8 mouse cellular contexts compared by ENCODE assay signal in genomic region chr5:115327610-115328548, GRCm38 (mm10). TPM values are rescaled to one million over a fixed set of nuclear protein-coding genes. Genes with fewer than 3 reads are reported as not detected.
DNase-seq lines count a peak whose midpoint lies in the region; ATAC-seq and TF ChIP-seq lines count a peak whose summit lies in the region.

No protein-coding gene starts in this region.

- H3K9me3 ChIP-seq in heart, embryonic 14.5 days (ENCODE audit: control insufficient read depth, low read length), result no peaks in the 10 kb centered on the region
- H3K9me3 ChIP-seq in limb, embryonic 10.5 days (replicated peaks), result no peaks in the 10 kb centered on the region
- no peaks in the 10 kb centered on the region for H3K9me3 ChIP-seq in midbrain, embryonic 13.5 days

- no peaks in the 10 kb centered on the region for H3K27me3 ChIP-seq in heart, embryonic 14.5 days (ENCODE audit: control insufficient read depth, insufficient read depth, low read length)
- H3K27me3 ChIP-seq in limb, embryonic 10.5 days (ENCODE audit: low read depth, poor library complexity, severe bottlenecking), result no peaks in the 10 kb centered on the region
- H3K27me3 ChIP-seq in midbrain, embryonic 13.5 days, result no peaks in the 10 kb centered on the region
- no peaks in the 10 kb centered on the region for H3K27me3 ChIP-seq in testis, adult 2 months (ENCODE audit: control insufficient read depth, insufficient read depth, low read length)

- H3K4me3 ChIP-seq in heart, embryonic 14.5 days (ENCODE audit: control insufficient read depth in 1 of 2, insufficient read depth in 1 of 2, low read depth in 1 of 2, low read length in 2 of 2), result peak overlapping the region; percentile 85 to 98
- peak overlapping the region; percentile 84 for H3K4me3 ChIP-seq in limb, embryonic 10.5 days
- H3K4me3 ChIP-seq in midbrain, embryonic 13.5 days (replicated peaks), result peak overlapping the region; percentile 89
- peak overlapping the region; percentile 94 for H3K4me3 ChIP-seq in testis, adult 2 months (ENCODE audit: control insufficient read depth, low read depth, low read length)

- WGBS in heart, embryonic 14.5 days, result under 1% methylated on average over 55 of the region's 55 CpGs
- WGBS in limb, embryonic 10.5 days, result 2% methylated on average over 54 of the region's 55 CpGs
- WGBS in midbrain, embryonic 13.5 days, result under 1% methylated on average over 52 of the region's 55 CpGs

- peak overlapping the region; percentile 92 for H3K9ac ChIP-seq in heart, embryonic 14.5 days (ENCODE audit: low read length)
- H3K9ac ChIP-seq in midbrain, embryonic 13.5 days (replicated peaks), result peak overlapping the region; percentile 98

- no peak for TF ChIP-seq CTCF in testis, adult 2 months (IDR thresholded peaks at IDR 0.05; ENCODE audit: control insufficient read depth, insufficient read depth, insufficient replicate concordance, low read depth, low read length)

- peak overlapping the region; percentile 86 for H3K4me2 ChIP-seq in heart, embryonic 14.5 days (ENCODE audit: low read length)
- peak overlapping the region; percentile 80 for H3K4me2 ChIP-seq in midbrain, embryonic 13.5 days (replicated peaks)

- peaks cover 33% of the 10 kb centered on the region for H3K36me3 ChIP-seq in heart, embryonic 14.5 days (ENCODE audit: control insufficient read depth, insufficient read depth, low read length)
- peaks cover 41% of the 10 kb centered on the region for H3K36me3 ChIP-seq in limb, embryonic 10.5 days
- peaks cover 32% of the 10 kb centered on the region for H3K36me3 ChIP-seq in midbrain, embryonic 13.5 days
- H3K36me3 ChIP-seq in testis, adult 2 months (ENCODE audit: control insufficient read depth, insufficient read depth, low read length), result no peaks in the 10 kb centered on the region; the same call in 1 of the 2 replicates

- H3K4me1 ChIP-seq in heart, embryonic 14.5 days (ENCODE audit: control insufficient read depth in 2 of 2, insufficient read depth in 2 of 2, low read length in 2 of 2), result peaks cover 8 to 19% of the 10 kb centered on the region in 2 experiments
- peaks cover 22% of the 10 kb centered on the region for H3K4me1 ChIP-seq in limb, embryonic 10.5 days
- H3K4me1 ChIP-seq in midbrain, embryonic 13.5 days (replicated peaks), result peaks cover 35% of the 10 kb centered on the region
- H3K4me1 ChIP-seq in testis, adult 2 months (ENCODE audit: control insufficient read depth, insufficient read depth, low read length), result peaks cover 9% of the 10 kb centered on the region

- peak overlapping the region; percentile 40 to 89; a peak in 3 of 4 replicates for H3K27ac ChIP-seq in heart, embryonic 14.5 days (replicated peaks in 1 of 2; ENCODE audit: control insufficient read depth in 1 of 2, insufficient read depth in 1 of 2, low read depth in 2 of 2, low read length in 2 of 2)
- H3K27ac ChIP-seq in limb, embryonic 10.5 days, result peak overlapping the region; percentile 98
- H3K27ac ChIP-seq in midbrain, embryonic 13.5 days, result peak overlapping the region; percentile 86
- H3K27ac ChIP-seq in testis, adult 2 months (ENCODE audit: control insufficient read depth, insufficient read depth, low read depth, low read length), result peak overlapping the region; percentile 90

- DNase-seq in cerebellum, adult 11 months, result peak; percentile 44
- peak; percentile 33 for DNase-seq in Muller cell, postnatal 12 days (ENCODE audit: inconsistent ontology term)
- DNase-seq in embryo, embryonic 9.5 days (ENCODE audit: extremely low spot score), result peak; percentile 63
- DNase-seq in limb, embryonic 10.5 days (ENCODE audit: low spot score), result peak; percentile 73

- ATAC-seq in cerebellum, adult (ENCODE audit: insufficient number of reproducible peaks, low FRiP score, low TSS enrichment), result no peak
- no peak for ATAC-seq in heart, embryonic 14.5 days (ENCODE audit: insufficient number of reproducible peaks, insufficient read depth, low FRiP score, low read depth)
- ATAC-seq in midbrain, embryonic 13.5 days, result peak; percentile 41

- no peak for TF ChIP-seq POLR2A in testis, adult 2 months (IDR thresholded peaks at IDR 0.05; ENCODE audit: control insufficient read depth, low read depth, low read length)

RNA-seq across cellular contexts. Expression of gene Srsf9, which starts 0.9 kb away (rescaled TPM):
- polyA plus RNA-seq in heart, embryonic 14.5 days (2014; fragmentation: Nextera tagmentation; extraction: Ambion mirVana), result 95.0 and 104 TPM in 2 replicates
- polyA plus RNA-seq in limb, embryonic 10.5 days (2016; fragmentation: Nextera tagmentation; extraction: Ambion mirVana), result 444 and 468 TPM in 2 replicates
- 193 and 203 TPM in 2 replicates for polyA plus RNA-seq in midbrain, embryonic 13.5 days (2015; fragmentation: Nextera tagmentation; extraction: Ambion mirVana)
- polyA plus RNA-seq in testis, adult 2 months (2012; rRNA removed), result 43.9 and 45.5 TPM in 2 replicates

RNA-seq across cellular contexts. Expression of gene Gatc, which starts 13.1 kb away (rescaled TPM):
- polyA plus RNA-seq in heart, embryonic 14.5 days (2014; fragmentation: Nextera tagmentation; extraction: Ambion mirVana), result 28.3 and 29.1 TPM in 2 replicates
- 33.3 and 34.1 TPM in 2 replicates for polyA plus RNA-seq in limb, embryonic 10.5 days (2016; fragmentation: Nextera tagmentation; extraction: Ambion mirVana)
- polyA plus RNA-seq in midbrain, embryonic 13.5 days (2015; fragmentation: Nextera tagmentation; extraction: Ambion mirVana), result 34.2 and 37.0 TPM in 2 replicates
- polyA plus RNA-seq in testis, adult 2 months (2012; rRNA removed), result 11.6 and 16.0 TPM in 2 replicates

RNA-seq across cellular contexts. Expression of gene Triap1, which starts 13.1 kb away (rescaled TPM):
- polyA plus RNA-seq in heart, embryonic 14.5 days (2014; fragmentation: Nextera tagmentation; extraction: Ambion mirVana), result 42.9 and 47.6 TPM in 2 replicates
- 55.0 and 60.0 TPM in 2 replicates for polyA plus RNA-seq in limb, embryonic 10.5 days (2016; fragmentation: Nextera tagmentation; extraction: Ambion mirVana)
- polyA plus RNA-seq in midbrain, embryonic 13.5 days (2015; fragmentation: Nextera tagmentation; extraction: Ambion mirVana), result 54.2 and 56.7 TPM in 2 replicates
- polyA plus RNA-seq in testis, adult 2 months (2012; rRNA removed), result 7.6 and 8.0 TPM in 2 replicates

RNA-seq across cellular contexts. Expression of gene Cox6a1, which starts 20.9 kb away (rescaled TPM):
- 1,685 and 1,706 TPM in 2 replicates for polyA plus RNA-seq in heart, embryonic 14.5 days (2014; fragmentation: Nextera tagmentation; extraction: Ambion mirVana)
- 718 and 743 TPM in 2 replicates for polyA plus RNA-seq in limb, embryonic 10.5 days (2016; fragmentation: Nextera tagmentation; extraction: Ambion mirVana)
- 973 and 974 TPM in 2 replicates for polyA plus RNA-seq in midbrain, embryonic 13.5 days (2015; fragmentation: Nextera tagmentation; extraction: Ambion mirVana)
- 619 and 765 TPM in 2 replicates for polyA plus RNA-seq in testis, adult 2 months (2012; rRNA removed)

RNA-seq across cellular contexts. Expression of gene Dynll1, which starts 27.1 kb away (rescaled TPM):
- 1,218 and 1,301 TPM in 2 replicates for polyA plus RNA-seq in heart, embryonic 14.5 days (2014; fragmentation: Nextera tagmentation; extraction: Ambion mirVana)
- 1,816 and 1,865 TPM in 2 replicates for polyA plus RNA-seq in limb, embryonic 10.5 days (2016; fragmentation: Nextera tagmentation; extraction: Ambion mirVana)
- polyA plus RNA-seq in midbrain, embryonic 13.5 days (2015; fragmentation: Nextera tagmentation; extraction: Ambion mirVana), result 1,401 and 1,414 TPM in 2 replicates
- polyA plus RNA-seq in testis, adult 2 months (2012; rRNA removed), result 559 and 571 TPM in 2 replicates
